Mouse (Mus musculus) granulocyte monocyte progenitor cell, adult 5-6 weeks (primary cell): ENCODE data around the gene Apc2. TPM values are rescaled to one million over a fixed set of nuclear protein-coding genes. Genes with fewer than 3 reads are reported as not detected.
"Not testable (repeated sequence)": the region's sequence is repeated elsewhere in the genome, so short reads cannot be mapped to it uniquely, and the experiment has no call there.

Experiments used
- ATAC-seq: replicated peaks from 2 replicates; pipeline ENCODE4 v1.8.0; 2016; ENCODE audit warnings: mild to moderate bottlenecking, moderate TSS enrichment, inconsistent platforms; ENCODE audit not compliant: poor library complexity, severe bottlenecking
- total RNA-seq, 2 experiments: library from RNA; stranded (forward) in 1 of 2; stranded (reverse) in 1 of 2; fragments of 200-712, 200-1000 nt in 1 of 2; fragments of >200 nt in 1 of 2; fragmentation: Nextera tagmentation in 1 of 2; gene quantifications; 2 replicates each; pipeline ENCODE4 v1.2.3; 2014 to 2017

Gene Apc2
- not detected in 2 replicates for total RNA-seq (2014; fragmentation: Nextera tagmentation)
- not detected in 2 replicates for total RNA-seq (2017)

DNA sequence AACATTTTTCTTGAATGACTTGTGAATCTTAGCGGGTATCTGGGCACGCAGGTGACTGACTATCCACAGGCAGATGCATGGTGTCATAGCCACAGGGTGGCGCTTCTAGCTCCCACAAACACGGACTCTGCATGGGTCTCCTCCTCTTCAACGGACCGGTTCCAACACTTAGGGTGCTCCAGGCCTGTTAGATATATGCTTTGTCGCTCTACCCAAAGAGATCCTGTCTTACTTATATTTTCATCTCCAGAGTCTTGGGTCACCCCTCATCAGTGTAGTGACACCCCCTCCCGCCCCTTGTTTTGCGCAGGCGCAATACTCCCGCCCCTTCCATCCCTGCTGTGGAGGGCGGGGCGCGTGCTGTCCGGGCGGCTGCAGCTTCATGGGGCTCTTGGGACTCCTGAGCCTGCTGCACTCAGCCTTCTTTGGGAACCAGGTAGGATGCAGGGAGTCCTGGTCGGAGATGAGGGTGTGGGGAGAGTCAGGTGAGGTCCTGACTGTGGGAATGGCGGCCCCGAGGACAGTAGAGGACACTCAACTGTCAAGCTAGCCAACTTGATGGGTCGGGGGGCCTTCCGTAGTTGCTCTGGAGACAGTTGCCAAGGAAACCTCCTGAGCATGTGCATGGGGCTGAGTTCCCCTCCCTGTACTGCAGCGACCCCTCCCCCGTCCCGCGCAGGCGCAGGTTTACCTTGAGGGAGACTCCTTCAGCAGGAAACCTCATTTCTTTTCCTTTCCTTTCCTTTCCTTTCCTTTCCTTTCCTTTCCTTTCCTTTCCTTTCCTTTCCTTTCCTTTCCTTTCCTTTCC is at the start of gene Apc2:
Gene Apc2, plus strand, starts transcription at position 360 of the 808 bp plus-strand sequence.
- ATAC-seq, result peak; percentile 40

DNA sequence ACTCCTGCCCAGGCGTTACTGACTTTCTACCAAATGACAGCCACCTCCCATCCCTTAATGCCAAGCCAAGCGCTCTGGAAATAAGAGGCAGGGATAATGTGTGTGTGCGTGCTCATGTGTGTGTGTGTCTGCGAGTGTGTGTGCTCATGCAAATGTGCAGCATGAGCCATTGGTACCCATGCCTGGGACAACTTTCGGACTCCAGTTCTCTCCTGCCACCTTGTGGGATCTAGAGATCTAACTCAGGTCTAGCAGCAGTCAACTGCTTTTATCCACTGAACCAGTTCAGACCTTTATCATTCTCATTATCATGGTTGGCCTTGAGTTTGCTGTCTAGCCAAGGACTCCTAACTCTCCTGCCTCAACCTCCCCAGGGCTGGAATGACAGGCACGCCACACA is 47.9 kb upstream of the Apc2 start:
- no peak for ATAC-seq

DNA sequence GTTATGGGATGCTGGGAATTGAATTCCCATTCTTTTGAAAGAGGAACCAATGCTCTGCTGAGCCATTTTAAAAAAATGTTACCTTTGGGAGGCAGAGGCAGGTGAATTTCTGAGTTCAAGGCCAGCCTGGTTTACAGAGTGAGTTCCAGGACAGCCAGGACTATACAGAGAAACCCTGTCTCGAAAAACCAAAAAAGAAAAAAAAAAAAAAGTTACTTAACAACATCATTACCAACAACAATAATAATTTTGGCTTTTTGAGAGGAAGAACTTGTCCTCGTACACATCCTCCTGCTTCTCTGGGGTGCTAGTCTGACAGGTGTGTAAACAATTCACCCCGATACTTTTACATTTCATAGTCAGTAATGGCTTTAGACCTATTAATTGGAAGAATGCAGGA is 47.3 kb upstream of the Apc2 start:
- not testable (repeated sequence) for ATAC-seq

DNA sequence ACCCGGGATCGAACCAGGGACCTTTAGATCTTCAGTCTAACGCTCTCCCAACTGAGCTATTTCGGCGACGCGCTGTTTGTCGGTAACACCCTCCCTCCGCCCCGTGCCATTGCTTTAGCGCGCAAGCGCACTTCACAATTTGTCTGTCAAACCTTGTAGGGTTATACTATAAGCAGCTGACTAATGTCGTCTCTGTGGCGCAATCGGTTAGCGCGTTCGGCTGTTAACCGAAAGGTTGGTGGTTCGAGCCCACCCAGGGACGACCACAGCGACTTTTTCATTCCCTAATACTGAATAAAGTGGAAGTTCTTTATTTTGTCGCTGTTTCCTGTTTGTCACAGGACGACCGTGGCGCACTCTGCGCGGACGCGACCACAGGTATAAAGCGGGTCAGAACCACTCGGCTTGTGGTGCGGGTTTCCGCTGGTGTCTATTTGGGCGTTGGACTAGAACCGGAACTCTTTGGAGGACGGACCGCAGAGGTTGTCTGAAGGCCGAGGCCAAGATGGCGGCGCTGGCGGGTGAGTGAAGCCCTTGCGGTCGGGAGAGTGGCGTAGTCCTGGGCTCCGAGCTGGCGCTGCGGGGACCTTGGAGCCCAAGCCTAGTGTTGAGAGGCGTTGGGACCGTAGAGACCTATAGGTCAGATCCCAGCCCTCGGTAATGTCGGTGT is 46.7 kb upstream of the Apc2 start, which contains the start of gene Ndufs7:
Gene Ndufs7, plus strand, starts transcription at position 151 of the 670 bp plus-strand sequence.
- ATAC-seq, result peak; percentile 75

DNA sequence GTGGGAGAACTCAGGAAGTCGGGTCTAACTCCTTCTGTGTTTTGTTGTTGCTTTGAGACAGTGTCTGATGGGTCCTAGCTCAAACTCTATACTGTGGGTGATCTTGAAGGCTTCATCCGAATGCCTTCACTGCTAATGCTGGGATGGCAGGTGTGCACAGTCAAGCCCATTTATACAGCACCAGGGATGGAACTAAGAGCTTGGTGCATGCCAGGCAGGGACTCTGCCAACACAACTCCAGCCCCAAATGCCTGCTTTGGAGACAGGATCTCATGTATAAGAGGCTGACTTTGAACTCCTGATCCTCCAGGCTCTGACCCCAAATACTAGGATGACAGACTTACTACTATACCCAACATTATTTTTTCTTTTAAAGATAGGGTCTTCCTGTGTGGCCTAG is 45.7 kb upstream of the Apc2 start:
- ATAC-seq, result no peak

DNA sequence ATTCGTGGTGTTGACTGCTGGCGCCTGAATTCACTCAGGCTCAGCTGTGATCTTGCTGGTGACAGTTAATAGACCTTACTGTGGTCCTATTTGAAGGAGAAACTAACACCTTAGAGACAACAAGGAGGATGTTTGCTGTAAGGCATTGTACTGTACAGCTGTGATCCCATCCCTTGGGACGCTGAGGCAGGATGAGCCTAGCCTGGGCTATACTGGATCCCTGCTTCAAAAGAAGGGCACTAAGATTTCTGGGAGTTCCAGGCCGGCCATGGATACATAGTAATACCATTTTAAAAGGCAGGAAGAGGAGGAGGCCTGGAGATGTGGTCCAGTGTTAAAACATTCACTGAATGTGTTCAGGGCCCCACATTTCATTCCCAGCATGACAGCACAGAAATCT is 45.2 kb upstream of the Apc2 start:
- no peak for ATAC-seq

DNA sequence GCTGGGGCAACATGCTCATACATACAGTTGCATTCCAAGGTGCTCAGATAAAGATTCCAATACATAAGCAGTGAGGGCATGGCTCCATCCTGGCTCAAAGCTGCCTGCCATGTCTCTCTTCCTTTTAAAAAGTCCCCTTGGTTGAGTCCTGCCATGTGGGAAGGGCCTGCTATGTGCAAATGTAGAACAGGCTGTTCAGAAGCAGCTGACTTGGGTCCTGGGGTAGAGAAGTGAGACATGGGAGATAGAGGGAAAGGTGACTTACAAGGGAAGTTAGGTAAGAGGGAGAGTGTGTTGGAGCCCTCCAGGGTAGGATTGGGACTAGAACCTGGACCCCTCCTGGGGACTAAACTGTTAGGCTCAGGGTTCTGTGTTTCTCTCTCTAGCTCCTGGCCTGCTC is 43.8 kb upstream of the Apc2 start:
- no peak for ATAC-seq

DNA sequence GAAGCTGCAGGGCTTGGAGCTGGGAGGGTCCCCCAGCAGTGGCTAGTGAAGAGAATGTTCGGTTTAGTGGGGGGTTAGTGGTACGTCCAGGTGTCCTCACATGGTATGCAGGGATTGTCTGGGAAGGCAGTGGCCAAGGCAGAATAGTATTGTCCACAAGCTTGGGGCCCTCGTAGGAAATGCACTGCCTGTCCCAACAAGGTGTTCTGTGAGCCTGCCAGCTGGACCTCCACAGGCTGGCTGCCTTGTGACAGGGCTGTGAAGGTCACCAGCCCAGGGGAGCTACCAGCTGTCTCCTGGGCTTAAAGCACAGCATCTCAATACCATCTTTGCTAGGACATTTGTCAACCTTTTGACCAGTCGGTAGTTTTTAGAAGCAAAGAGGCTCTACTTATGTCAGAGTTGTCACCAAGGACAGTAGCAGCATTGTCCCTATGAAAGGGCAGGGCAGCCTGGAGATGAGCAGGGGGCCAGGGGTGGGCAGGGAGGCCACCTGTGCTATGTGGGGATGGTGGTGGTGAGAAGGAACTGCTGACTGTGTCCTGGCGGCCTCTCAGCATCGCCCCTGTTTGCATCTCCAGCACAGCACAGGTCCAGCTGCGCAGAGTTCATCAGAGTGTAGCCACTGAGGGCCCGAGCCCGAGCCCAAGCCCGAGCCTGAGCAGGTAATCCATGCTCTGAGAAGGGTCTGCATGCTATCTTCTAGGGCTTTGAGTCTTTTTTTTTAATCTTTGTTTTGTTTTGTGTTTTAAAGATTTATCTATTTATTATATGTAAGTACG is 43.1 kb upstream of the Apc2 start:
- ATAC-seq, result no peak

DNA sequence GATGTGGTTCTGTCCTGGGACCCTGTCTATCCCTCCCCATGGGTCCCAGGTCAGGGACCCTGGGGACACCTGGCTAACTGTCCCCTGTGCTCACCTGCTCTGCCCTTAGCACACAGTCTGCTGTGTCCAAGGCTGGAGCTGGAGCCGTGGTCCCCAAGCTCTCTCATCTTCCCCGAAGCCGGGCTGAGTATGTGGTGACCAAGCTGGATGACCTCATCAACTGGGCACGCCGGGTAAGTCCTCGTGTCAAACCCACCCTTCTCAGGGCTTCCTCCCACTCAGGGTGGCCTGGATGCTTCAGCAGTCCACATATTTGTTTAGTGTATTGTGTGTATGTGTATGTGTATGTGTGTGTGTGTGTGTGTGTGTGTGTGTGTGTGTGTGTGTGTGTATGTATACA is 42.2 kb upstream of the Apc2 start:
- ATAC-seq, result no peak

DNA sequence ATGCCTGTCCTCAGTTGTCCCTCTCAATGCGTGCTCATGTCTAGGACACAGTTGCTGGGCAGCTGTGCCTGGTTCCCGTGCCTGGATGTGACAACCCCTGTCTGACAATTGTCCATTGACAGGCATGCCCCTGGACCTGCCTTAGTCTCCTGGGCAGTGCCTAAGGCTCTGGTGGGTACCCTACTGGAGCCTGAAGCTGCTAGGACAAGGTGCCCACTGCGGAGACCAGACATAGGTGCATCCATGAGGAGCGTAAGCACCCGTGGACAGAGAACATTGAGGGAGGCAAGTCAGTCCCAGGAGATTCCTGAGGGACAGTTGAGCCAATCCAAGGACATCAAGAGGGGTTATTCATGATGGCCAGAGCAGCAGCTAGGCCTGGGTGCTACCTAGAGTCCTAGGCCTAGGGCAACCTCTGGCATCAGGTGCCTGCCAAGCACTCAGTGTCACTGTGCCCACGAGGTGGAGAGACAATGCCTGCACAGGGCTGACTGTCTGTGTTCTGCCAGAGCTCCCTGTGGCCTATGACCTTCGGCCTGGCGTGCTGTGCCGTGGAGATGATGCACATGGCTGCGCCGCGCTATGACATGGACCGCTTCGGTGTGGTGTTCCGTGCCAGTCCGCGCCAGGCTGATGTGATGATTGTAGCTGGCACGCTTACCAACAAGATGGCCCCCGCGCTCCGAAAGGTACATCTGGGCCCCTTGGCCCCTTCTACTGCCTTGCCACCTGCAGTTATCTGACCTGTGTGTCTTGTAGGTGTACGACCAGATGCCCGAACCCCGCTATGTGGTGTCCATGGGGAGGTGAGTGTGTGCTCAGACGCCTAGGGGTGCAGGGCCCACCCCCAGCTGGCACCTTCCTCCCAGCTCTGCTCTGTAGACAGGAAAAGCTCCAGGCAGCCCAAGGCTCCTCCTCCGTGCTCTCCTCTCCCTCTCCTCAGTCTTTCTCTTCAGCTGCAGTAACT is 41.2 kb upstream of the Apc2 start:
- ATAC-seq, result no peak

DNA sequence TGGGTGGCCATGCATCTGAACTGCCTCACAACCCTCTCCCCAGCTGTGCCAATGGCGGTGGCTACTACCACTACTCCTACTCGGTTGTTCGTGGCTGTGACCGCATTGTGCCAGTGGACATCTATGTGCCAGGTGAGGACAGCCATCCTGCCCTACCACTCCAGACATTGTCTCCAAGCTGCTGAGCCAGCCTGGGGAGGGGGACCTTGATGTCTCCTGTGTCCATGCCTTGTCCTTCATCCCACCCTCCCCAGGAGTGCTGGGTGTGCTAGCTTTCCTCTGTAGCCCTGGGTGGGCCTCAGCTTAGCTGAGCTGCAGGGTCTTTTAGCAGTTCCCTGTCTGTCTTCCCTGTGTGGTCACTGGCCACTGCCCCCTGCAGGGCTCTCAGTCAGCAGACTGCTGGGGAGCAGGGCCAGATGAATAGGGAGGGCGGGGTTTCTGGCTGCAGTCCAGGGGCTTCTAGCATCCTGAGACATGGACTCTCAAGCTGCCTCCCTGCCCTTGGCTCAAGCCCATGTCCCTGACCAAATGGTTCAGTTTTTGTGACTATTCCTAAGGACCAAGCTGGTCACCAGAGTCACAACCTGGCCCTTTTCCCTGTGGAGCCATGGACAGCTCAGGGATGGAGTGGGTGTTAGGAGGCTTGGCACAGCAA is 39.8 kb upstream of the Apc2 start:
- no peak for ATAC-seq

DNA sequence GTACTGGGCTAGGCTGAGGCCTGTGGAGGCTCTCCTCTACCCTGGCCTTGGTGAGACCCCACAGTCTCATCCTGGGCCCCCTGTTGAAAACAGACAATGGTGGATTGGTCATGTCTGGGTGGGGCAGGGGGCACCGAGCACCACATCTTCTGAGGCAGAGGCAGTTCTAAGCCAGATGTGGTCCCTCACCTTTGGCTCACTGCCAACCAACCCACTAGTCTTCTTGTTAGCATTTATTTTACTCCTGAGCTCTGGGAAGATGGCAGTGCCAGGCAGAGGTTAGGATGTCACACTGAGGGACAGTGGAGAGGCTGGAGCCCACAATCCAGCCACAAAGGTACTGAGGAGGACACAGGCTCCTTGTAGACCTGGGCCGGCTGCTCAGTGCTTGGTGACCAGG is 37.8 kb upstream of the Apc2 start:
- no peak for ATAC-seq

DNA sequence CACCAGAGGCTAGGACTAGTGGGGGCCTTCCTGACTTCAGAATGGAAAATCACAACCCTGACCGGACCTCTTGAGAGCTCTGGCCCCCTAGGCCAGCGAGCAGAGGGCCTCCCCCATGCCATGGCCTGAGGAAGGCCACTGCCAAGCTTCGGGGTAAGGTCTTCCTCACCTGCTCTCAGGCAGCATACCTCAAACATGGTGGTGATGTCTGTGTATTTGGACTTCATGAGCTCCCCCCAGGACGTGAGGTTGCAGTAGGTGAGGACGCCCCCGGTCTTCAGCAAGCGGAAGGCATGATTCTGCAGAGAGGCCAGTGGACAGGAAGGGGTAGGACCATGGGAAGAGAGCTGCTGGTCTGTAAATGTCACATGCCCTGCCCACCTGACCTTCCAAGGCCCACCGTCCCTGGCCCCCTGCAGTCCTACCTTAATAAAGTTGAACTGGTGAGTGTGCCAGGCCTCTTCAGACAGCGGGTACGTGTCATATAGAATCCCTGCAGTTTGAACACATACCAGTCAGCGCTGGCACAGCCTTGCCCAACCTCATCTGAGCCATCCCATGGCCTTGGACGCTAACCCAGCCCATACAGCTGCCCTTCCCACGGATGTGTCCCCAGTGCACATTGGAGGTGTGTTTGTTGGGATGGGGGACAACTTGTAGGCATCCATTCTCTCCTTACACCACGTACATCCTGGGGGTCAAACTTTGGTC is 36.9 kb upstream of the Apc2 start:
- no peak for ATAC-seq

DNA sequence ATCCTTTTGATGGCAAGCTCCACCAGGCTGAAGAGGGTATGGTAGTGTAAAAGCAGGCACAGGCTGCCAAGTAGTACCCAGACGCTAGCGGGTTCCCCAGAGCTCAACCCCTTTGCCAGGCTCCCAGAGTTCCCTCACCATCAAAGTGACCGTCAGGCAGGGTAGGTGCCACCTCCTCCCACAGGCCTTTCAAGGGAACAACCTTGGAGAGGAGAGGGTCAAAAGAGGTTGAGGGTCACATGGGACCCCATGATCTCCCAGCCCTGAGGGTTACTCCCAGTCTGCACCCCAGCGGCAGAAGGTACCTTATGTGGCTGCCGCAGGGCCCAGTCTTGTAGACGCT is 36.3 kb upstream of the Apc2 start:
- no peak for ATAC-seq

DNA sequence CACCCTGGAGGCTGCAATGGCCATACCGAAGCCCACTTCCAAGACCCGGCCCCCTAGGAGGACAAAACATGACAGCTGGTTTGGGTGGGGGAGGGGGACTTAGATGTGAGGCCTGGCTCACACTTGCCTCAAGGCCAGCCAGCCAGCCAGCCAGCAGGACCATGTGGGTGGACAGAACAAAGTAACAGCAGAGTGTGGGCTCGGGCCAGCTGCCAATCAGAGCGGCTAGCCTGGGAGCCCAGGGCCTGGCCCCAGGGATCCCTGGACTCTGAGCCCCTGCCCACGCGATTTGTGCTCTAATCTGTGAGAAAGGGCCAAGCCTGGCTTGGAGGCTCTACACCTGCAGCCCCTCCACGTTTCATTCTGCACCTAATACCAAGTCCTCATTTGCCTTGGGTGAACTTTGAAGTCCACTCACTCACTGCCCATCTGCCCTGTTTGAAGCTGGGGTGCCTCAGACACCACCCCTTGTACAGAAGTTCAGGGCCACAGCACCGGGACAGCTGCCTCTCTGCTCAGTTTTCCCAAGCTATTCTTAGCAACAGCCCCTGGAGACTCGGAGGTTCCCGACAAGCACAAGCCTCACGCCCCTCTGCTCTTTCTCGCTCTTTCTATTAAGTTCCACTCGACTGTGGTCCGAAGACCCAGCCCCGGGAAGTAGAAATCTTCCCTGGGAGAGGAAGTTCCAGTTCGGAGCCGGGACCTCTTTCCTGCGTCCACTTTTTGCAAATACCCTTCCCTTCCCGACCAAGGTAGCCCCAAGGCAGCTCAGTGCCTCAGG is 35.7 kb upstream of the Apc2 start:
- no peak for ATAC-seq

DNA sequence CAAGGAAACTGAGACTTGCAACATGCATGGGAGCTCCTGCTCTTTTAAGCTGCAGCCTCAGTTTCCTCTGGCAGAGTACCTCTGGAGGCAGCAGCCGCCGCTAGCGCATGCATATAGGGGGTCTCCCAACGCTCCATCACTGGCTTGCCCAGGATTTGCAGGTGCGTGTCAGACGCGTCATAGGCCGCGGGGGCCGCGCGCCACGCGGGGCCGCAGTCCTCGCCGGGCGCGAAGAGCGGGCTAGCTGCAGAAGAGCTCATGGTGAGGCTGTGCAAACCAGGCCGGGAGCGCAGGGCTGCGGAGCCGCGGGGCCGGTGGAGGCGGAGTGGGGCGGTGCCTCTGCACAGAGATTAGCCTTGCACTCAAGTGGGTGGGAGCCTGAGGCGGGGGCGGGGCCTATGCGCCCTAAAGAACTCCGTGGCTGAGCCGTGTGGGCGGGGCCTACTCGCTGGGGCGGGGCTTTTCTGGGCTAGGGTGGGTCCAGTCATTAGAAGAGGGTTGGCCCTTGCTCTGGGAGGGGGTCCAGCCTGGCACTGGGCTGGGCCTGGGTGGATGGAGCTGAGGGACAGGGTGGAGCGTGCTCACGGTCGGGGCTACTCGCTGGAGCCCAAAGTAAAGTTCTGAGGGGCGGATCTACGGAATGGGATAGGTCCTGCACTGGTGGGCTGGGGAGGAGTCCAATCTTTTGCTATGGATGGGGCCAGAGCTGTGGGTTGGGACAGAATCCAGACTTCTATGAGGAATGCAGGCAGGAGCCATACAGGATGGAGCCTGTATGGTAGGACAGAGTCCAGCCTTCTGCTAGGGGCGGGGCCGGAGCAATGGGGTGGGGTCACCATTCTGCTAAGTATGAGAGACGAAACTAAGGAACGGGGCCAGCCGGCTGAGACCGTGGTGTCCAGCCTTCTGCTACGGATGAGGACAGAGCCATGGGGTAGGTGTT is 34.9 kb upstream of the Apc2 start, which contains the start of the genes Gamt and Dazap1:
Gene Gamt, minus strand, starts transcription at position 371 of the 943 bp plus-strand sequence.
Gene Dazap1, plus strand, starts transcription at position 845 of the 943 bp plus-strand sequence.
- peak; percentile 60 for ATAC-seq

DNA sequence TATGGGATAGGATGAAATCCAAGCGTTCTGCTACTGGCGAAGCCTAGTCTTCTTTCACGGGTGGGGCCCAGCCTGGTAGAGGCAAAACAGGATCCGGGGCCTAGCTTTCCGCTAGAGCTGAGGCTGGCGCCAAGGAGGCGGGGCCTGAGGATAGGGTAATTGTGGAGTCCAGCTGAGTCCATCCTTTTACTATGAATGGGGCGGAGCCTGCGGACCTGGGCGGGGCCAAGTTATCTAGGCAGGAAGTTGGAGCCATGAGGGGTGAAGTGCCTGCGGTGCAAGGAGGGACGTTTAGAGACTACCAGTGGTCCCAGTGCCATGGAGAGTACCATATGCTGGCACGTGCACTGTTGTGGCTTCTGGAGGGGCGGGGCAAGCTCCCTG is 34.2 kb upstream of the Apc2 start:
- ATAC-seq, result peak; percentile 69
